Mouse (Mus musculus) bone marrow macrophage, adult 2 months (primary cell): ENCODE results near the gene Tacc2. TPM values are rescaled to one million over a fixed set of nuclear protein-coding genes. Genes with fewer than 3 reads are reported as not detected.
"Not testable (repeated sequence)": the region's sequence is repeated elsewhere in the genome, so short reads cannot be mapped to it uniquely, and the experiment has no call there.

Experiments
- H3K27ac ChIP-seq: 2 replicates; pipeline ENCODE4 v1.5.1; 2012; ENCODE audit warnings: low read depth, low read length; ENCODE audit not compliant: insufficient read depth
- H3K4me1 ChIP-seq: 2 replicates; pipeline ENCODE4 v1.6.1; 2012; ENCODE audit warnings: low read length; ENCODE audit not compliant: control insufficient read depth, insufficient read depth
- H3K4me3 ChIP-seq: 2 replicates; pipeline ENCODE4 v1.5.1; 2012; ENCODE audit warnings: mild to moderate bottlenecking, low read length, moderate library complexity; ENCODE audit not compliant: insufficient read depth
- CTCF ChIP-seq: IDR thresholded peaks from 2 replicates; pipeline ENCODE4 v1.5.1; 2012; ENCODE audit warnings: low read depth, mild to moderate bottlenecking, low read length, moderate library complexity
- POLR2A ChIP-seq: IDR thresholded peaks from 2 replicates; pipeline ENCODE4 v1.6.1; 2012; ENCODE audit warnings: mild to moderate bottlenecking, low read depth, low read length, borderline replicate concordance
- polyA plus RNA-seq: library from polyadenylated mRNA; stranded (reverse); fragments of >200 nt; gene quantifications from 2 replicates; pipeline ENCODE4 v1.2.4, GENCODE M21; 2012; ENCODE audit not compliant: missing spikeins, insufficient read depth, insufficient read length

The Tacc2 gene
- polyA plus RNA-seq, 1 experiment: 2.9 TPM

DNA sequence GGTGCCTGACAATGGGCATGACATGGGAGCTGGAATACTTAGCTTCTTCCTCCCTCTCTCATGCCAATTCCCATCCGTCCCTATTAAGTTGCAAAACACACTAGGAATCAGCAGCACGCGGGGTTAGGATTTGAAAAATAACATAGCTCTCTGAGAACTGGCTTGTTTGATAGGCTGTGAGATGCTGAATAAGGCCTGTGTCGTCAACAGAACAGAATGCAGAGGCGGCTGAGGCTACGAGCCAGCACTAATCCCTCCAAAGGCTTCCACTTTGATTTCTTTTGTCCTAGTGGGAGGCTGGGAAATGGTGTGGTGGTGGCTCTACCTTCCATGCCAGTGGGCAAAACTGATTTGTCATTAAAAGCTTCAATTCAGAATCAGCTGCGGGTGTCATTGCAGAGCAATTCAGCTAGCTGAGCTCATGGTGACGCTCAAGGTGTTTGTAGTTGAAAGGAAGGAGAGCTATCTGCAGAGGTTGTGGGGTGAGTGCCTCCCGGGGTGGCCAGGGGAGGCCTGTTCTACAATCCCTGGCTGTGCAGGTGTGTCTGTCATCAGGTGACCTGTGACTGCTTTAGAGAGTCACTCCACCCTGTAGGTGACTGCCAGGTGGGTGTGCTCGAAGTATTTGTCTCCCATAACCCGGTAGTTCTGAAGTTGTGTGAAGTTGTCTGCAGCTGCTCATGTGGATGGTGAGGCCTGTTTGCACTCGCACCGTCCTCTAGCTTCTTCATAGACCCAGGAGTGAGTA lies 13.0 kb downstream of the Tacc2 start:
- Histone ChIP-seq H3K27ac (no peak overlapping the region), H3K4me3 (no peak overlapping the region), H3K4me1 (peaks cover 4% of the 10 kb centered on the region)
- no peak for TF ChIP-seq CTCF

GRCm38 (mm10) chr7:130590845-130591437 lies 13.7 kb downstream of the Tacc2 start:
- Histone ChIP-seq H3K4me1 (peaks cover 4% of the 10 kb centered on the region), H3K4me3 (no peak overlapping the region), H3K27ac (no peak overlapping the region)
- no peak for TF ChIP-seq CTCF
- TF ChIP-seq POLR2A: no peak

DNA sequence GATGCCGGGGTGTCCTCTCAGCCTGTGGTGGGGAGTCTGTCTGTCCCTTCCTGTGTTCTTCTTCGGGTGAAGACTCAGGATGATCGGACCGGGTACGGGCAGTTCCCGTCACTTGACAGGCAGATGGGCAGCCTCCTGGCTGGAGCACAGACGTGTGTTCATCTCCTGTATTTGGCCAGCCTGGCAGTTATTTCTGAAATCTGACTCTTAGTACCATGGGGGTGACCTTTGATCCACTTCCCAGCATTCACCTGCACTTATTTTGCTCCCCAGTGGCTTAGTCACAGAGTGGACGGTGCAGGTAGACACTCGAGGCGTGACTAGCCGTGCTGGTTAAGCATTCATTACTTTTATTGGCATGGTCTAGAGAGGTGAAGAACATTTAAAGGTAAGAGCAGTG lies 15.7 kb downstream of the Tacc2 start:
- H3K27ac ChIP-seq, H3K4me1 ChIP-seq, H3K4me3 ChIP-seq: not testable (repeated sequence)

GRCm38 (mm10) chr7:130593375-130594239 lies 16.4 kb downstream of the Tacc2 start:
- not testable (repeated sequence) for H3K27ac ChIP-seq, H3K4me1 ChIP-seq, H3K4me3 ChIP-seq

GRCm38 (mm10) chr7:130596079-130596855 lies 19.0 kb downstream of the Tacc2 start:
- H3K27ac ChIP-seq, H3K4me3 ChIP-seq, H3K4me1 ChIP-seq: not testable (repeated sequence)

DNA sequence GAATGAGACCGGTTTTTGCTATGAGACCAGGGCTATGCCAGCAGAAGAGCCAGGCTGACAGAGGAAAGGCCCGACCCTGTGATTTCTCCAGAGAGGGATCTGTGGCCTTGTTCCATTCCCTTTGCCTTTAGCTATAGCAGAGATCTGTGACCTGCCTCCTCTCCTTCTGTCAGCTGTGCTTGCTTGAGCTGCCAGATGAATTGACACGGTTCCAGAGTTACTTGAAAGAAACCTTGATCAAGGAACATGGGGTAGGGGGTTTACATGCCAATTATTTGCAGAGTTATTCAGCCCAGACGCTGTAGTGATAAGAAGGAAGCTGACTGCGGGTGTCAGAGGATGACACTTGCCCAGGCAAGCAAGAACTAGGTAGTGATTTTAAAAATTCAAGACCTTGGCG lies 20.3 kb downstream of the Tacc2 start:
- no peak overlapping the region for H3K4me3 ChIP-seq
- no peak overlapping the region for H3K27ac ChIP-seq
- H3K4me1 ChIP-seq: no peaks in the 10 kb centered on the region
- TF ChIP-seq CTCF: no peak
- TF ChIP-seq POLR2A: no peak

DNA sequence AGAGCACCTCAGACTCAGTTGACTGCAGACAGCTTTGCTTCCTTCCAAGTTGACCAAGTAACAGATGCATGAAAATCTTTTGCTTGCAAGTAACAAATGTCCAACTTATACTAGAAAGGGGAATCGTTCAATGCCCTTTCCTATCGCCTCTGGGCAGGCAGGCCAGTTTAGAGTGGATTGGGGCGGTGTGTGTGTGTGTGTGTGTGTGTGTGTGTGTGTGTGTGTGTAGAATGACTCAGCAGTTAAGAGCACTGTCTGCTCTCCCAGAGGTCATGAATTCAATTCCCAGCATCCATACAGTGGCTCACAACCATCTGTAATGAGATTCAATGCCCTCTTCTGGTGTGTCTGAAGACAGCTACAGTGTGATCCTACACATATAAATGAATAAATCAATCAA lies 22.8 kb downstream of the Tacc2 start:
- no peaks in the 10 kb centered on the region for H3K4me1 ChIP-seq
- no peak overlapping the region for H3K27ac ChIP-seq
- no peak overlapping the region for H3K4me3 ChIP-seq
- no peak for TF ChIP-seq CTCF
- TF ChIP-seq POLR2A: no peak

GRCm38 (mm10) chr7:130600546-130600945 lies 23.3 kb downstream of the Tacc2 start:
- no peak for TF ChIP-seq POLR2A
- no peak for TF ChIP-seq CTCF
- Histone ChIP-seq H3K4me3 (no peak overlapping the region), H3K27ac (no peak overlapping the region), H3K4me1 (no peaks in the 10 kb centered on the region)

GRCm38 (mm10) chr7:130602804-130603203 lies 25.6 kb downstream of the Tacc2 start:
- Histone ChIP-seq H3K4me1 (no peaks in the 10 kb centered on the region), H3K4me3 (no peak overlapping the region), H3K27ac (no peak overlapping the region)
- TF ChIP-seq CTCF (no peak), POLR2A (no peak)

GRCm38 (mm10) chr7:130603556-130603955 lies 26.3 kb downstream of the Tacc2 start:
- no peak overlapping the region for H3K27ac ChIP-seq
- no peaks in the 10 kb centered on the region for H3K4me1 ChIP-seq
- TF ChIP-seq CTCF (no peak), POLR2A (no peak)
- H3K4me3 ChIP-seq: no peak overlapping the region
